Mouse (Mus musculus) Patski (cell line): ENCODE measurements around the gene Utp18. TPM values are rescaled to one million over a fixed set of nuclear protein-coding genes. Genes with fewer than 3 reads are reported as not detected.

Source experiments
- ATAC-seq: fragments of 100-300 bp; one replicate; pipeline ENCODE4 v1.8.0; 2021
- CTCF ChIA-PET: fragments of 350-600 bp; sonication (Branson Sonifier 250); formaldehyde crosslinking; loops from one replicate; lab custom pipeline; 2022; ENCODE audit warnings: inconsistent platforms; lab: Charles Lee
- POLR2A ChIA-PET: fragments of 350-600 bp; sonication (Branson Sonifier 250); formaldehyde crosslinking; loops from one replicate; lab custom pipeline; 2022; ENCODE audit warnings: antibody characterized with exemption, inconsistent platforms; lab: Charles Lee
- DNase-seq: peaks from one replicate; pipeline ENCODE4 v3.0.0-alpha.2; 2011; ENCODE audit warnings: low read depth, low spot score
- H3K27me3 ChIP-seq: fragments of 371-371 bp; one replicate; pipeline ENCODE4 v1.5.1; 2021
- CTCF ChIP-seq: fragments of 100-300 bp; IDR thresholded peaks from one replicate; pipeline ENCODE4 v1.5.1; 2021
- in situ Hi-C: fragments of 300-500 bp; cut with MboI; formaldehyde crosslinking; loops from 3 replicates; pipeline ENCODE4 v1.11.1; 2018; ENCODE audit warnings: low pct_unique_long_range_greater_than_20kb, mixed read lengths
- polyA plus RNA-seq: library from polyadenylated mRNA; unstranded; gene quantifications from one replicate; pipeline ENCODE4 v1.2.3, GENCODE M21; 2021

Gene Utp18
- polyA plus RNA-seq, 1 experiment from 2014 or later, result 32.8 TPM

GRCm38 (mm10) chr11:93828619-93829326, 56.8 kb downstream of the Utp18 start:
- peaks cover 9% of the 10 kb centered on the region for H3K27me3 ChIP-seq
- ChIA-PET CTCF (no interaction called here), POLR2A (no interaction called here)
- no peak for TF ChIP-seq CTCF
- in situ Hi-C loops, result no loop called here
- no peak for DNase-seq
- no peak for ATAC-seq

GRCm38 (mm10) chr11:93822261-93822660, 63.3 kb downstream of the Utp18 start:
- CTCF ChIA-PET, result no interaction called here

GRCm38 (mm10) chr11:93821533-93821932, 64.0 kb downstream of the Utp18 start:
- ChIA-PET CTCF (interaction anchor here (1.0 kb wide), 1 partner anchor 9 kb away, joined by 3 read pairs; no protein-coding TSS in a partner anchor), POLR2A (no interaction called here)
- DNase-seq (no peak), ATAC-seq (no peak)
- TF ChIP-seq CTCF, result no peak
- in situ Hi-C loops, result no loop called here
- peaks cover 3% of the 10 kb centered on the region for H3K27me3 ChIP-seq

More at GRCm38 (mm10) chr11:93822261-93822660, 63.3 kb downstream of the Utp18 start:
- H3K27me3 ChIP-seq, result peaks cover 5% of the 10 kb centered on the region
- no peak for ATAC-seq
- DNase-seq, result no peak
- POLR2A ChIA-PET, result no interaction called here
- TF ChIP-seq CTCF, result no peak
- in situ Hi-C loops, result no loop called here

DNA sequence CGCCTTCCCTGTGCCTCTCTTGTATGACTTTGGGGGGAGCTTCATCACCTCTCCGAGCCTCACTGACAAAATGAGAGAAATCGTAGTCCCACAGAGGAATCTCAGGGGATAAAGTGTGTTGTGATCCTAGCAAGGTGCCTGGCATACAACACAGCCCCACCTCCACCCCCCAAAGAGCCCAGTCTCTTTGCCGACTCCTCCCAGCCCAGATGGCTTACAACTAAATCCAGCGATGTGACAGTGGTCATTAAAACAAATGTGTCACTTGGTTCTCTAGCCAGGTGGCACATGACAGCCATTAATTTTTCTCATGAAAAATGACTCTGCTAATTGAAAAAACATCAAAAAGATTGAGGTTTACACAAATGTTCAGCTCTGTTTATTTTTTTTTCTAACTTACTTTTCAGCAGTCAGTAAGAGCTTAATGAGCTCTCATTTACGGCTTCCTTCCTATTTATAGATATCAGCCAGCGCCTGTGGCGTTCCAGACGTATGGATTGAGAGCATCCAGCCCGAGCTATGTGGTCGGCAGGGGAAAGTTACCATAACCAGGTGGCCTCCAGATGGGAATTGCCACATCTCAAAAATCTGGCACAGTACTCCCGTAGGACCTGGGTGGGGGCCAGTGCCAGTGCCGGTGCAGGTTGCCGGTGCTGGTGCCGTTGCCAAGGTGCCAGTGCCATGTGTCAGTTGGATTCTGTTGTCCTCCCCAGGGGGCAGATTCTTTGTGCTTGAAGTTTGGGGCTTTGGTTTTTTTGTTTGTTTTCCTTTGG, 67.4 kb downstream of the Utp18 start:
- POLR2A ChIA-PET, result no interaction called here
- in situ Hi-C loops, result loop anchor here (10.0 kb wide), 1 partner anchor 673 kb away; no protein-coding TSS in a partner anchor
- ATAC-seq, result no peak

GRCm38 (mm10) chr11:93812955-93813354, 72.6 kb downstream of the Utp18 start:
- POLR2A ChIA-PET, result no interaction called here
- CTCF ChIA-PET, result no interaction called here
- no peak for ATAC-seq
- in situ Hi-C loops, result loop anchor here (10.0 kb wide), 1 partner anchor 668 kb away; no protein-coding TSS in a partner anchor
- TF ChIP-seq CTCF, result no peak
- H3K27me3 ChIP-seq, result peaks cover 5% of the 10 kb centered on the region
- DNase-seq, result no peak

More for the DNA sequence above, 67.4 kb downstream of the Utp18 start:
- no peaks in the 10 kb centered on the region for H3K27me3 ChIP-seq
- no peak for DNase-seq
- CTCF ChIA-PET, result no interaction called here
- no peak for TF ChIP-seq CTCF

DNA sequence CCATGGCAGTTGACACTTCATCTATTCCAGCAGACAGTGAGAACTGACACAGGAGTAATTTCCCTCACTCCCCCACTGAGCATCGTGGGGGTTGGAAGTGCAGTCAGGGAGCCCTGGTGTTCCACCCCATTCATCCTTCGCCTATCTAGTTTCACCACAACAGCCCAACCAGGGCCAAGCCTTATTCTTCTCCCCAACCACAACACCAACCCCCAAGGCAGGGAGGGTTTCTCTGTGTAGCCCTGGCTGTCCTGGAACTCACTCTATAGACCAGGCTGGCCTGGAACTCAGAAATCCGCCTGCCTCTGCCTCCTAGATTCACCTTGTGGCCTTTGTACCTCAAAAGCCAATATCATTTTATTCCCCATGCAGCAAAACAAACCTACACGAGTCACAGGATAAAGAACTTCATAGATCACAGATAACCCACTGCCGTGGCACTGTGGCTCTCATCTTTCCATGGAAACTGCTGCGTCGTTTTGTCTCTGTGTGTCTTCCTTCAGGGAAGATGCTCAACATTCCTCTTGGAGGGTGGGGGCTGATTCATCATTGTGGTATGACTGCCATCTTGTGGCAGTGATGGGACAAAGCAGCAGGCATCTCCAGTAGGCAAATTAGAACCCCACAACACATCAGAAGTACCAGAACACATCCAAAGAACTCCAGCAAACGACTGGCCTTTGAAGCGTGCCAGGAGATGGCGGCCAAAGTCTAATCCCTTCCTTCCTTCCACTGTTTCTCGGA, 73.3 kb downstream of the Utp18 start:
- POLR2A ChIA-PET, result no interaction called here
- TF ChIP-seq CTCF, result peak; percentile 86
- in situ Hi-C loops, result loop anchor here (10.0 kb wide), 1 partner anchor 667 kb away; no protein-coding TSS in a partner anchor
- CTCF ChIA-PET, result no interaction called here
- DNase-seq (no peak), ATAC-seq (peak; percentile 72)
- H3K27me3 ChIP-seq, result peaks cover 5% of the 10 kb centered on the region

Other genes starting within 250 kb of the Utp18 start
- gene Mbtd1, start 86 bp upstream of the Utp18 start, polyA plus RNA-seq, result 19.3 TPM
- 404 TPM for gene Nme2, start 70.5 kb upstream of the Utp18 start, polyA plus RNA-seq
- 354 TPM for gene Gm20390, start 82.5 kb upstream of the Utp18 start, polyA plus RNA-seq
- 58.4 TPM for gene Nme1, start 82.8 kb upstream of the Utp18 start, polyA plus RNA-seq
- gene Spag9, start 110.3 kb upstream of the Utp18 start, polyA plus RNA-seq, result 64.7 TPM